Mouse (Mus musculus): ENCODE measurements around the gene Fgf18.

GRCm38 (mm10) chr11:33098446-33098845, 48.8 kb downstream of the Fgf18 start:
- no peak for TF ChIP-seq CTCF (IDR thresholded peaks at IDR 0.05; ENCODE audit: control insufficient read depth, insufficient read depth, insufficient replicate concordance, low read depth, low read length)
- no peak for TF ChIP-seq POLR2A (IDR thresholded peaks at IDR 0.05; ENCODE audit: control insufficient read depth, low read depth, low read length)

Measured in testis, adult 2 months (tissue).